22 mouse cellular contexts compared by ENCODE assay signal in genomic region chr17:87600697-87601096, GRCm38 (mm10). TPM values are rescaled to one million over a fixed set of nuclear protein-coding genes. Genes with fewer than 3 reads are reported as not detected.
DNase-seq lines count a peak whose midpoint lies in the region; ATAC-seq and TF ChIP-seq lines count a peak whose summit lies in the region.
"Had no signal": no experiment of that assay in that cellular context is flagged by ENCODE, and none has a peak within 500 bp of the region (broad histone marks: within the 10 kb centered on the region; RNA-seq: fewer than 3 reads in every experiment).

No protein-coding gene starts in this region.

- H3K27me3 ChIP-seq in forebrain, embryonic 14.5 days (replicated peaks; ENCODE audit: control insufficient read depth, insufficient read depth, low read length), result no peaks in the 10 kb centered on the region
- no peaks in the 10 kb centered on the region for H3K27me3 ChIP-seq in forebrain, embryonic 13.5 days
- no peaks in the 10 kb centered on the region for H3K27me3 ChIP-seq in kidney, adult 2 months (replicated peaks; ENCODE audit: control insufficient read depth, insufficient read depth, low read length)
- no peaks in the 10 kb centered on the region for H3K27me3 ChIP-seq in lung, postnatal 0 days (replicated peaks; ENCODE audit: insufficient read depth, low read length)
- H3K27me3 ChIP-seq in stomach, postnatal 0 days (ENCODE audit: control insufficient read depth, insufficient read depth, low read length), result no peaks in the 10 kb centered on the region
- H3K27me3 ChIP-seq: CH12.LX; embryonic facial prominence, embryonic 13.5 days; heart, embryonic 15.5 days; liver, embryonic 12.5 days; neural tube, embryonic 13.5 days; stomach, embryonic 15.5 days had no signal

- no peak for TF ChIP-seq EP300 in lung, postnatal 0 days (IDR thresholded peaks at IDR 0.05)
- no peak for TF ChIP-seq EP300 in stomach, postnatal 0 days (optimal IDR thresholded peaks at IDR 0.05)

- H3K27ac ChIP-seq in forebrain, embryonic 14.5 days (ENCODE audit: low read depth, low read length), result no peak overlapping the region
- no peak overlapping the region for H3K27ac ChIP-seq in forebrain, embryonic 13.5 days
- no peak overlapping the region for H3K27ac ChIP-seq in kidney, adult 2 months (ENCODE audit: insufficient read depth, low read depth, low read length)
- H3K27ac ChIP-seq in lung, postnatal 0 days (ENCODE audit: low read length), result no peak overlapping the region
- H3K27ac ChIP-seq in stomach, postnatal 0 days (replicated peaks), result no peak overlapping the region
- H3K27ac ChIP-seq: embryonic facial prominence, embryonic 13.5 days; heart, embryonic 15.5 days; hindbrain, embryonic 10.5 days; liver, embryonic 12.5 days; neural tube, embryonic 13.5 days; stomach, embryonic 15.5 days had no signal

- no peak overlapping the region for H3K9ac ChIP-seq in forebrain, embryonic 14.5 days (ENCODE audit: low read length)
- no peak overlapping the region for H3K9ac ChIP-seq in forebrain, embryonic 13.5 days
- H3K9ac ChIP-seq in lung, postnatal 0 days (replicated peaks; ENCODE audit: low read depth), result no peak overlapping the region
- no peak overlapping the region for H3K9ac ChIP-seq in stomach, postnatal 0 days (ENCODE audit: low read length)
- H3K9ac ChIP-seq: embryonic facial prominence, embryonic 13.5 days; heart, embryonic 15.5 days; liver, embryonic 12.5 days; neural tube, embryonic 13.5 days; stomach, embryonic 15.5 days had no signal

- no peaks in the 10 kb centered on the region for H3K4me1 ChIP-seq in forebrain, embryonic 14.5 days (ENCODE audit: control insufficient read depth, insufficient read depth, low read length)
- H3K4me1 ChIP-seq in forebrain, embryonic 13.5 days, result no peaks in the 10 kb centered on the region
- H3K4me1 ChIP-seq in kidney, adult 2 months (ENCODE audit: control insufficient read depth, insufficient read depth, low read length), result peaks cover 6% of the 10 kb centered on the region; the same call in 1 of the 2 replicates
- H3K4me1 ChIP-seq in lung, postnatal 0 days (ENCODE audit: insufficient read depth, low read depth, low read length), result no peaks in the 10 kb centered on the region
- no peaks in the 10 kb centered on the region for H3K4me1 ChIP-seq in stomach, postnatal 0 days (replicated peaks; ENCODE audit: control insufficient read depth, insufficient read depth)
- H3K4me1 ChIP-seq: heart, embryonic 15.5 days; neural tube, embryonic 13.5 days; stomach, embryonic 15.5 days had no signal

- ATAC-seq in forebrain, embryonic 14.5 days, result no peak
- no peak for ATAC-seq in forebrain, embryonic 13.5 days
- no peak for ATAC-seq in lung, postnatal 0 days
- ATAC-seq in stomach, postnatal 0 days (ENCODE audit: low FRiP score, low TSS enrichment), result no peak
- ATAC-seq: activated CD4-positive, CD25-positive, alpha-beta regulatory T cell, adult 4 months; liver, embryonic 12.5 days had no signal

- H3K4me2 ChIP-seq in forebrain, embryonic 14.5 days (ENCODE audit: low read length), result no peak overlapping the region
- H3K4me2 ChIP-seq in forebrain, embryonic 13.5 days, result no peak overlapping the region
- no peak overlapping the region for H3K4me2 ChIP-seq in lung, postnatal 0 days (replicated peaks; ENCODE audit: low read depth, low read length)
- H3K4me2 ChIP-seq in stomach, postnatal 0 days (replicated peaks; ENCODE audit: low read depth), result no peak overlapping the region
- H3K4me2 ChIP-seq: embryonic facial prominence, embryonic 13.5 days; heart, embryonic 15.5 days; liver, embryonic 12.5 days; neural tube, embryonic 13.5 days; stomach, embryonic 15.5 days had no signal

- H3K4me3 ChIP-seq in forebrain, embryonic 14.5 days (ENCODE audit: low read depth, low read length), result no peak overlapping the region
- H3K4me3 ChIP-seq in forebrain, embryonic 13.5 days, result no peak overlapping the region
- no peak overlapping the region for H3K4me3 ChIP-seq in kidney, adult 2 months (ENCODE audit: insufficient read depth, low read depth, low read length)
- no peak overlapping the region for H3K4me3 ChIP-seq in lung, postnatal 0 days (ENCODE audit: low read depth, low read length)
- H3K4me3 ChIP-seq in stomach, postnatal 0 days (ENCODE audit: low read depth, low read length), result no peak overlapping the region
- H3K4me3 ChIP-seq: embryonic facial prominence, embryonic 13.5 days; heart, embryonic 15.5 days; hindbrain, embryonic 10.5 days; liver, embryonic 12.5 days; neural tube, embryonic 13.5 days; stomach, embryonic 15.5 days had no signal

- H3K9me3 ChIP-seq in forebrain, embryonic 14.5 days (replicated peaks; ENCODE audit: control insufficient read depth, low read length), result no peaks in the 10 kb centered on the region
- H3K9me3 ChIP-seq in forebrain, embryonic 13.5 days (replicated peaks), result no peaks in the 10 kb centered on the region
- no peaks in the 10 kb centered on the region for H3K9me3 ChIP-seq in lung, postnatal 0 days (ENCODE audit: low read length)
- H3K9me3 ChIP-seq in stomach, postnatal 0 days (ENCODE audit: control insufficient read depth, low read length), result no peaks in the 10 kb centered on the region
- H3K9me3 ChIP-seq: embryonic facial prominence, embryonic 13.5 days; heart, embryonic 15.5 days; hindbrain, embryonic 10.5 days; liver, embryonic 12.5 days; neural tube, embryonic 13.5 days; stomach, embryonic 15.5 days had no signal

- 82% methylated on average over 1 of the region's 1 CpGs for WGBS in forebrain, embryonic 14.5 days
- 83% methylated on average over 1 of the region's 1 CpGs for WGBS in forebrain, embryonic 13.5 days
- 53% methylated on average over 1 of the region's 1 CpGs for WGBS in kidney, adult 2 months
- WGBS in lung, postnatal 0 days, result 63% methylated on average over 1 of the region's 1 CpGs
- 44% methylated on average over 1 of the region's 1 CpGs for WGBS in stomach, postnatal 0 days

- DNase-seq in forebrain, embryonic 14.5 days (ENCODE audit: low spot score), result peak; percentile 22
- DNase-seq in kidney, adult 2 months, result peak; percentile 25
- no peak for DNase-seq in kidney, postnatal 25 days
- peak; percentile 11 for DNase-seq in lung, postnatal 0 days (ENCODE audit: low spot score)
- DNase-seq in lung, postnatal 36 days, result no peak
- no peak for DNase-seq in stomach, postnatal 0 days (ENCODE audit: low spot score)
- DNase-seq in frontal cortex, postnatal 10 days (ENCODE audit: low spot score in 2 of 2), result no peak
- DNase-seq: adrenal gland, postnatal 25 days; cerebellum, adult 9-11 months; gastrocnemius, postnatal 25 days; layer of hippocampus, postnatal 36 days; left cerebral cortex, postnatal 4 days; spleen, adult 18-20 months had no signal

- no peak for TF ChIP-seq CTCF in kidney, adult 2 months (conservative IDR thresholded peaks at IDR 0.05; ENCODE audit: insufficient read depth, insufficient read length, low read depth, low read length)
- peak; percentile 21; the same call in 1 of the 2 replicates for TF ChIP-seq CTCF in lung, postnatal 0 days (IDR thresholded peaks at IDR 0.05)
- peak; percentile 59 for TF ChIP-seq CTCF in stomach, postnatal 0 days (IDR thresholded peaks at IDR 0.05; ENCODE audit: low read depth)

- TF ChIP-seq POLR2A in kidney, adult 2 months (IDR thresholded peaks at IDR 0.05; ENCODE audit: low read depth, low read length), result no peak

- no peaks in the 10 kb centered on the region for H3K36me3 ChIP-seq in forebrain, embryonic 14.5 days (ENCODE audit: control insufficient read depth, insufficient read depth, low read length)
- H3K36me3 ChIP-seq in forebrain, embryonic 13.5 days (ENCODE audit: poor library complexity, severe bottlenecking), result no peaks in the 10 kb centered on the region
- no peaks in the 10 kb centered on the region for H3K36me3 ChIP-seq in kidney, adult 2 months (ENCODE audit: control insufficient read depth, insufficient read depth, low read length)
- no peaks in the 10 kb centered on the region for H3K36me3 ChIP-seq in lung, postnatal 0 days (ENCODE audit: insufficient read depth, low read length)
- H3K36me3 ChIP-seq in stomach, postnatal 0 days (ENCODE audit: control insufficient read depth, insufficient read depth, low read length), result no peaks in the 10 kb centered on the region
- H3K36me3 ChIP-seq: embryonic facial prominence, embryonic 13.5 days; heart, embryonic 15.5 days; hindbrain, embryonic 10.5 days; liver, embryonic 12.5 days; neural tube, embryonic 13.5 days; stomach, embryonic 15.5 days had no signal

RNA-seq across cellular contexts. Expression of gene Epcam, which starts 35.1 kb away (rescaled TPM):
- polyA plus RNA-seq in forebrain, embryonic 14.5 days (2014; fragmentation: Nextera tagmentation; extraction: Ambion mirVana), result 2.5 and 3.1 TPM in 2 replicates
- 4.0 and 5.2 TPM in 2 replicates for polyA plus RNA-seq in forebrain, embryonic 13.5 days (2015; fragmentation: Nextera tagmentation; extraction: Ambion mirVana)
- polyA plus RNA-seq in kidney, adult 2 months (2012; rRNA removed), result 59.5 and 73.8 TPM in 2 replicates
- polyA plus RNA-seq in lung, postnatal 0 days (2015; fragmentation: Nextera tagmentation; extraction: Ambion mirVana), result 151 and 158 TPM in 2 replicates
- 308 and 316 TPM in 2 replicates for polyA plus RNA-seq in stomach, postnatal 0 days (2015; fragmentation: Nextera tagmentation; extraction: Ambion mirVana)

Comparison
In these comparisons a context has a peak if more than half of its experiments do, and no peak if none do; other contexts are left out.
1. DNase-seq: peak in forebrain, embryonic 14.5 days (single experiment), kidney, adult 2 months (single experiment) and lung, postnatal 0 days (single experiment); none in kidney, postnatal 25 days (0 of 2), lung, postnatal 36 days (single experiment), stomach, postnatal 0 days (single experiment) and frontal cortex, postnatal 10 days (0 of 2).